Comparison of ENCODE assay signal across 12 mouse cellular contexts in genomic region chr7:46448922-46449645, GRCm38 (mm10). TPM values are rescaled to one million over a fixed set of nuclear protein-coding genes. Genes with fewer than 3 reads are reported as not detected.
DNase-seq lines count a peak whose midpoint lies in the region; ATAC-seq lines count a peak whose summit lies in the region.
"Had no signal": no experiment of that assay in that cellular context is flagged by ENCODE, and none has a peak within 500 bp of the region (broad histone marks: within the 10 kb centered on the region; RNA-seq: fewer than 3 reads in every experiment).

No protein-coding gene starts in this region.

- H3K9me3 ChIP-seq in embryonic facial prominence, embryonic 11.5 days (replicated peaks; ENCODE audit: control insufficient read depth, low read length) = no peaks in the 10 kb centered on the region
- no peaks in the 10 kb centered on the region for H3K9me3 ChIP-seq in embryonic facial prominence, embryonic 10.5 days
- H3K9me3 ChIP-seq in liver, embryonic 12.5 days (replicated peaks) = no peaks in the 10 kb centered on the region
- H3K9me3 ChIP-seq: embryonic facial prominence, embryonic 15.5 days; heart, embryonic 15.5 days had no signal

- no peak overlapping the region for H3K9ac ChIP-seq in embryonic facial prominence, embryonic 11.5 days (replicated peaks; ENCODE audit: low read length)
- H3K9ac ChIP-seq in liver, embryonic 12.5 days = no peak overlapping the region
- H3K9ac ChIP-seq: embryonic facial prominence, embryonic 15.5 days; heart, embryonic 15.5 days had no signal

- H3K4me3 ChIP-seq in embryonic facial prominence, embryonic 11.5 days (ENCODE audit: low read depth, low read length) = no peak overlapping the region
- no peak overlapping the region for H3K4me3 ChIP-seq in embryonic facial prominence, embryonic 10.5 days
- no peak overlapping the region for H3K4me3 ChIP-seq in liver, embryonic 12.5 days
- H3K4me3 ChIP-seq: embryonic facial prominence, embryonic 15.5 days; heart, embryonic 15.5 days had no signal

- no peak overlapping the region for H3K4me2 ChIP-seq in embryonic facial prominence, embryonic 11.5 days (ENCODE audit: low read depth, low read length)
- no peak overlapping the region for H3K4me2 ChIP-seq in liver, embryonic 12.5 days
- H3K4me2 ChIP-seq: embryonic facial prominence, embryonic 15.5 days; heart, embryonic 15.5 days had no signal

- H3K36me3 ChIP-seq in embryonic facial prominence, embryonic 11.5 days (replicated peaks; ENCODE audit: control insufficient read depth, insufficient read depth, low read depth, low read length) = no peaks in the 10 kb centered on the region
- H3K36me3 ChIP-seq in embryonic facial prominence, embryonic 10.5 days (replicated peaks) = no peaks in the 10 kb centered on the region
- H3K36me3 ChIP-seq in liver, embryonic 12.5 days = no peaks in the 10 kb centered on the region
- H3K36me3 ChIP-seq: embryonic facial prominence, embryonic 15.5 days; heart, embryonic 15.5 days had no signal

- no peaks in the 10 kb centered on the region for H3K4me1 ChIP-seq in embryonic facial prominence, embryonic 11.5 days (ENCODE audit: control insufficient read depth, insufficient read depth, low read length)
- peaks cover 22% of the 10 kb centered on the region for H3K4me1 ChIP-seq in embryonic facial prominence, embryonic 10.5 days
- 0 out of 2 replicates have a peak, but pooled peaks cover 4% of the 10 kb centered on the region for H3K4me1 ChIP-seq in liver, embryonic 12.5 days
- H3K4me1 ChIP-seq: embryonic facial prominence, embryonic 15.5 days; heart, embryonic 15.5 days had no signal

- H3K27ac ChIP-seq in embryonic facial prominence, embryonic 11.5 days (replicated peaks; ENCODE audit: low read depth, low read length) = no peak overlapping the region
- no peak overlapping the region for H3K27ac ChIP-seq in embryonic facial prominence, embryonic 10.5 days (replicated peaks)
- H3K27ac ChIP-seq in liver, embryonic 12.5 days = no peak overlapping the region
- H3K27ac ChIP-seq: embryonic facial prominence, embryonic 15.5 days; heart, embryonic 15.5 days had no signal

- 48% methylated on average over 6 of the region's 6 CpGs for WGBS in embryonic facial prominence, embryonic 11.5 days
- WGBS in embryonic facial prominence, embryonic 10.5 days = 61% methylated on average over 6 of the region's 6 CpGs
- 59% methylated on average over 6 of the region's 6 CpGs for WGBS in liver, embryonic 12.5 days (ENCODE audit: insufficient replicate concordance)

- peak; percentile 18 for DNase-seq in embryonic facial prominence, embryonic 11.5 days (ENCODE audit: low spot score)
- DNase-seq in embryonic facial prominence, embryonic 10.5 days (ENCODE audit: low spot score) = no peak
- peak; percentile 44 for DNase-seq in 416B (ENCODE audit: low read depth)
- DNase-seq in embryo, embryonic 11 days = peak; percentile 25
- DNase-seq in induced T-regulatory cell, adult 2 months (ENCODE audit: low read depth) = peak; percentile 4
- no peak for DNase-seq in left cerebral cortex, adult 18-20 months (ENCODE audit: low spot score in 2 of 2)
- DNase-seq: adrenal gland, postnatal 14 days had no signal

- no peaks in the 10 kb centered on the region for H3K27me3 ChIP-seq in embryonic facial prominence, embryonic 11.5 days (ENCODE audit: control insufficient read depth, insufficient read depth, low read length)
- no peaks in the 10 kb centered on the region for H3K27me3 ChIP-seq in embryonic facial prominence, embryonic 10.5 days (replicated peaks; ENCODE audit: low read depth, poor library complexity, severe bottlenecking)
- no peaks in the 10 kb centered on the region for H3K27me3 ChIP-seq in liver, embryonic 12.5 days (replicated peaks)
- H3K27me3 ChIP-seq: embryonic facial prominence, embryonic 15.5 days; heart, embryonic 15.5 days had no signal

- no peak for ATAC-seq in embryonic facial prominence, embryonic 11.5 days (replicated peaks; ENCODE audit: insufficient number of reproducible peaks, low FRiP score, low TSS enrichment, low read depth)
- no peak for ATAC-seq in CD4-positive, CD25-positive, alpha-beta regulatory T cell, adult 4 months
- ATAC-seq in liver, embryonic 12.5 days = no peak

RNA-seq across cellular contexts. Expression of gene Kcnc1, which starts 52.8 kb away (rescaled TPM):
- polyA plus RNA-seq in embryonic facial prominence, embryonic 11.5 days (2014; fragmentation: Nextera tagmentation; extraction: Ambion mirVana) = 0.55 and 1.3 TPM in 2 replicates
- 0.58 and 0.69 TPM in 2 replicates for polyA plus RNA-seq in embryonic facial prominence, embryonic 10.5 days (2016; fragmentation: Nextera tagmentation; extraction: Ambion mirVana)
- under 1 TPM in 1 of 2 experiments, not detected in 1; 0.05 TPM for polyA plus RNA-seq in CD4-positive, CD25-positive, alpha-beta regulatory T cell, adult 4 months (2017; shearing (Covaris generic))
- 0.10 and 0.17 TPM in 2 replicates for polyA plus RNA-seq in liver, embryonic 12.5 days (2016; fragmentation: Nextera tagmentation; extraction: Ambion mirVana)
- 100 to 1,000 TPM; 132 to 153 TPM for total RNA-seq in left cerebral cortex, adult 18-20 months (2021)
- polyA plus RNA-seq: heart, embryonic 15.5 days; liver, adult 2 months had no signal

Comparison
In these comparisons a context has a peak if more than half of its experiments do, and no peak if none do; other contexts are left out.
1. DNase-seq: peak in embryonic facial prominence, embryonic 11.5 days (single experiment), 416B (single experiment), embryo, embryonic 11 days (single experiment) and induced T-regulatory cell, adult 2 months (single experiment); none in embryonic facial prominence, embryonic 10.5 days (single experiment) and left cerebral cortex, adult 18-20 months (0 of 2).